Mouse (Mus musculus) common myeloid progenitor, adult 5-6 weeks (primary cell): ENCODE measurements around the gene Midn. TPM values are rescaled to one million over a fixed set of nuclear protein-coding genes. Genes with fewer than 3 reads are reported as not detected.

Experiments used
- ATAC-seq: replicated peaks from 2 replicates; pipeline ENCODE4 v1.8.0; 2016; ENCODE audit warnings: low read depth, mild to moderate bottlenecking, moderate TSS enrichment, inconsistent platforms; ENCODE audit not compliant: poor library complexity, severe bottlenecking
- total RNA-seq: library from RNA; stranded (forward); fragments of 200-1000, 187-1606 nt; gene quantifications from 2 replicates; pipeline ENCODE4 v1.2.3, GENCODE M21; 2017

Gene Midn
- total RNA-seq, 1 experiment from 2014 or later, result 18.4 TPM

DNA sequence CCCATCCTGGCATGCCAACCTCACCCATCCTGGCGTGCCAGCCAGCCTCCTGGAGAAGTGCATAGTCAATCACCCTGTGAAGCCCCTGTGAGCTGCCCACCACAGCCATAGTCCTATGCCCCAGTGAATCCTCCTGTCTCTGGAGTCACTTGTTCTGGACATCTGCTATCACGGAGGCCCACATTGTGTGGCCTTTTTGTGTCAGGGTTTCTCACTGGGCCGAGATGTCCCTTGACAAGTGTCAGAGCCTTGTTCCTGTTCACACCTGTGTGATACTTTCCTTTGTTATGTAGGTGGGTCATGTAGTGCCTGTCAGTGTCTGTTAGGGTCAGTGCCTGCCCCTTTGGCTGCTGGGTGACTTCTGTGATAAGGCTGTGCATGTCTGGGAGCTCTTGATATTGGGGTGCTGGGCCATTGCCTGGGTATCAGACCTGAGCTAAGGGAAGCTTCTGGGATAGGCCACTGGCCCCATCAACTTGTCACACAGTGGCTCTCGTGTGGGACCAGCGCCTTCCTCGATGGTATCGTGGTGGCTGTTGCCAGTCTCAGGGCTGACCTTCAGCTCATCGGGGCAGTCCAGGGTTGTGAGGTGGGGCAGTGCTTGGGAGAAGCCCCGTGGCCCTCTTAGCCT, 24.0 kb upstream of the Midn start:
- ATAC-seq, result no peak

DNA sequence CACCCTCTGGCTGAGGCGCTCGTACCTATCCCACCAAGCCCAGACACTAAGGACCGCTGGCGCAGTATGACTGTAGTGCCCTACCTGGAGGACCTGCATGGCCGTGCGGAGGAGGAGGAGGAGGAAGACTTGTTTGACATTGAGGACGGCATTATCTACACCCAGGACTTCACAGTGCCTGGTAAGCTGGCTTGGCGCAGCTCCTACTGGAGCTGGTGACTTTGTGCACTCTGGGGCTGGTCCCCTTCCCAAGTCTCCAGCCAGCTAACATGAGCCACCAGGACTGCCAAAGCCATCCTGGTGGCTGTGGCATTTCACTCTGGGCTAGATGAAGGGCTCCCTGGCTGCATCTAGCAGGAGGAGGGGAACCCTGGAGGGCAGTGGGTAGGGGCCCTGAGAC, 20.2 kb upstream of the Midn start:
- no peak for ATAC-seq

DNA sequence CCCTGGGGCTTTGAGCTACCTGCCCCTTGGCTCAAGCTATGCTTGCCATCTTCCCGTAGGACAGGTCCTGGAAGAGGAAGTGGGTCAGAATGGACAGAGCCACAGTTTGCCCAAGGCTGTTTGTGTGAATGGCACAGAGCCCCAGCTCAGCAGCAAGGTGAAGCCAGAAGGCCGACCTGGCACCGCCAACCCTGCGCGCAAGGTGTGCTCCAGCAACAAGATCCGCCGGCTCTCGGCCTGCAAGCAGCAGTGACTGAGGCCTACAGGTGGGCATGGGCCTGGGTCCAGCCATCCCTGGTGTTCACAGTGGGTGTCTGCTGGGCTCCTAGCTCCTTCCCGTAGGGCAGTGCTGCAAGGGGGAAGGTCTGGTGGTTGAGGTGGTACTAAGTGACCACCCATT, 18.2 kb upstream of the Midn start:
- ATAC-seq, result no peak

GRCm38 (mm10) chr10:80130403-80131031, 17.6 kb upstream of the Midn start:
- no peak for ATAC-seq

- ATAC-seq, result peak; percentile 37; the same call in 1 of the 2 replicates
Observed at GRCm38 (mm10) chr10:80131316-80131951, 16.6 kb upstream of the Midn start.

DNA sequence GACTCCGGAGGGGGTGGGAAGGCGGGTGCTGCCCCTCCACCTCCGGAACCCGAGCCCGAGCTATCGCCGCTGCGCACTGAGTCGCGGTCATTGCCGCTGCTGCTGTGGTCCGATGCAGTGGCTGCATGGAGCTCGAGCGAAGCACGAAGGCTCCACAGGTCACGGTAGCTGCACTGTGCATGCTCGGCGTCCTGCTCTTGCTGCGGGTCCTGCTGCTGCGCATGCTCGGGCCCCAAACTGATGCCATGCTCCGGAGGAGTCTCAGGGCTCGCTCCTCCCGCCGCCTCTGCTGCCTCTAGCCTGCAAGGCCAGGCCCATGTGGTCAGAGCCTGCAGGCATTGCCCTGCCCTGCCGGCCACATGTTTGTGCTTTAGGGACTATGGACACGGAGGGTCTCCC, 16.1 kb upstream of the Midn start:
- ATAC-seq, result no peak

DNA sequence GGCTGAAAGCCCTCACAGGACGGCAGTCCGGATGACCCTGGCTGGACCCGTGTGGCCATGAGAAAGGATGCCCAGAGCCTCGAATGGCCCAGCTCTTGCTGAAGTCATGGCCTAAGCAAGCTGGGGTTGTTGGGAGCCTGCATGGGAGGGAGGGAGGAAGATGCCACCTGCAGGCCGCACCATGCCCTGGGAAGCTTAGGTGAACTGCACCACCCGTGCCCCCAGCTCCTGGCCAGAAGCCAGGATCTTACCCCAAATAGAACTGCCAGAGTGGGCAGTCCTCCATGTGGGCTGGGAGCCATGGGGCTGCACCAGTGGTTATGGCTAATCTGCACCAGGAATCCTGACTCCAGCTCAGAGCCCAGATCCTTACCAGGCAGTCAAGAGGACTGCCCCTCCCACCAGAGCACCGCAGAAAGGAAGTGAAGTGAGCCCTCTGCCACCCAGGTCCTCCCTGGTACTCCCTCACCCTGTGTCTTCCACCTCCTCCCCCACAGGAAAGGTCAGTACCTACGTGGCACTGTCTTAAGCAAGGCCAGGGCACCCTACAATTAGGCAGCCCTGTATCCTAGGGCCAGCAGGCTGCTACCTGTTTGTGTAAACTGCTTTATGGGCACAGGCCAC, 14.7 kb upstream of the Midn start:
- ATAC-seq, result peak; percentile 17; the same call in 1 of the 2 replicates

- no peak for ATAC-seq
Observed at GRCm38 (mm10) chr10:80134421-80134820, 13.7 kb upstream of the Midn start.

DNA sequence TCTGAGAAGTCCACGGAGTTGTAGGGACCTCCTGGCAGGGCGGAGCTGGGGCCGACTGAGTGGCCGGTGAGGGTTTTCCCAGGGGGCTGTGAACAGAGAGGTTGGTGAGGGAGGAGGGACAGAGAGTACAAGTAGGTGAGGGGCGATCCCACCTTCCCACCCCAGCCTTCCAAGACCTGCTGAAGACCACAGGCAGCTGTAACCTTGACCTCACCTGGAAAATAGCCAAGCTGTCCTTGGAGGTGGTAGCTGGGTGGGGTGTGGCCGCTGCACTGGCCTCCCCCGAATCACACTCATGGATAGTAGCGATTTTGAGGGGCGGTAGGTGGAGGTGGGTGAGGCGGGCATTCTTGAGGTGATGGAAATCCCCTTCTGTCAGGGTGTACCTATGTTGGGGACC, 12.9 kb upstream of the Midn start:
- no peak for ATAC-seq

GRCm38 (mm10) chr10:80135641-80136040, 12.4 kb upstream of the Midn start:
- ATAC-seq, result no peak

- no peak for ATAC-seq
Observed at GRCm38 (mm10) chr10:80136179-80136951, 11.7 kb upstream of the Midn start.

- no peak for ATAC-seq
Observed at GRCm38 (mm10) chr10:80136952-80137625, 11.0 kb upstream of the Midn start.

GRCm38 (mm10) chr10:80137626-80138552, 10.2 kb upstream of the Midn start:
- ATAC-seq, result no peak

GRCm38 (mm10) chr10:80138553-80139438, 9.3 kb upstream of the Midn start, which contains the start of gene Atp5d:
TSS of gene Atp5d (plus strand) at chr10:80138632.
- ATAC-seq, result no peak

- no peak for ATAC-seq
Observed at GRCm38 (mm10) chr10:80139439-80139775, 8.7 kb upstream of the Midn start.

DNA sequence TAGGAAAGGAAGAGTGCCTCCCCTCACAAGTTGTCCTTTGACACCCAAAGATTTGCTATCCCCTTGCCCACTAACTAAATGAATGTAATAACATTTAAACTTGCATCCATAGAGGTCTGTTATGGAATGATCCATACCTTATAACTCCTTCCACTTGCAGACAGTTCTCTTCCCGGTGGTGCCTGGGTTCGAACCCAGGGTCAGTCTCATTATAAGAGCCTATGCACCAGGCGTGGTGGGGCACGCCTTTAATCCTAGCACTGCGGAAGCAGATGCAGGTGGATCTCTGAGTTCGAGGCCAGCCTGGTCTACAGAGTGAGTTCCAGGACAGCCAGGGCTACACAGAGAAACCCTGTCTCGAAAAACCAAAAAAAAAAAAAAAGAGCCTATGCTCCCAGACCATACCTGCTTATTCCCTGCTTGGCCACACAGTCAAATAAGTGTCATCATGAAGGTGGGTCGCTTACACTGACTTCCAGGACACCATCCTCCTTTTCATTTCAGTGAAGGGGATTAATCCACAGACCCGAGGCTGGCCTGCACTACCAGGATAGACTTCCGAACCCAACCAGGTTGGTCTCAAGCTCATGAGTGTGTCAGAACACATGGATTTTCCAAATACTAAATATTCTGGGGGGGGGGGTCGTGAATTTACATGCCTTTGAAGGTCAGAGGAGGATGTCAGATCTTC, 8.0 kb upstream of the Midn start:
- ATAC-seq, result no peak

GRCm38 (mm10) chr10:80140666-80141035, 7.4 kb upstream of the Midn start, which contains the start of gene Cbarp:
TSS of gene Cbarp (minus strand) at chr10:80140835.
- ATAC-seq, result no peak
